Mouse (Mus musculus) cerebellum, adult 18-20 months (tissue): ENCODE data around the gene Hcn4.
A peak's percentile ranks its signal among the peaks of the same experiment; 100 is the strongest.

ENCODE experiments used
- DNase-seq, 2 experiments: peaks; one replicate each; pipeline ENCODE4 v3.0.0; 2021

Gene Hcn4

DNA sequence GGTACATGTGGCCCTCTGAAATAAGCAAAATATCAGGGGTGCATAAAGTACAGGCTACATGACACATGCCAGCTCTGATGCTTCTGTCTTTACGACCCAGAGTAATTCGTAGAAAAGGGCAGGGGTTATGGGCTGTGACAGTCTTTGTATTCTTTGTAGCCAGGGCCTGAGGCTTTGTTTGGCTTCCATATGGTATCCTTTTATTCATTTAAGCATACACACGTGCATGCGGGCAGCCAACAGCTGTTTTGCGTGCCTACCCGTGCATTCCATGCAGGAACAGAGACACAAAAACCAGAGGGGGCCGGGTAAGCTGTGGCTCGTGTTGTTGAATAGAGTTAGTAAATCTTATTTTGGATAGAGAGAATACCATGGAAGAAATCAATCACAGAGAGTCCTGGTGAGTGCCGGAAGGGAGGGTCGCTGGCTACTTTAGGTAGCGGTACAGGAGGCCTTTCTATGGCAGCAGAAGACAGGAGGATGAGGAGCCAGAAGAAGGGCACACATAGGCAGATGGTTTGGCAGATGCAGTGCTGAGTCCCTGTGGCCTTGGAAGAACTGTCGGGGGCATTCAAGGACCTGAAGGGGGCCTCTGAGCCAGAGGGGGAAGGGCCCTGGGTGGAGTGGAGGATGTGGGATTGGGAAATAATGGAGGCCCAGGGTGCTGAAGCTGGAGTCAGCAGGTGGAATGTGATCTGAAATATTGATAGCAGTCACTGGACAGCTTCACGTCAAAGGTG lies 26.5 kb downstream of the Hcn4 start:
- no peak for DNase-seq

DNA sequence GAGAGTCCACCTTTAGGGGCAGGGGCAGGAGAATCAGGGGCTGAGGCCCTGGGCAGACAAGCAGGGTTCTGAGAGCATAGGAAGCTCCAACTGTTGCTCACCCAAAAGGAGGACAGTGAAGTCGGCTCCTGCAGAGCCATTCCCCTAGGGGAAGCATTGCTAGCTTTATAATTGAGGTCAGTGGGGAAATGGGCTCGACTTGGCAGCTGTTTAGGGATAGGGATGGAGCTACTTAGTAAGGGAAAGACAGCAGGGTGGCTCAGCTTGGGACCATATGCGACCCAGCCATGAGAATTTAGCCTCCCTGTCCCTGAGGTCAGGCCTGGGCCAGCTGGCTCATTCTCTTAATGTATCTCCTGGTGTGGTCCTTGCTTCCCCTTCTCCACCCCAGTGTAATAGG lies 31.7 kb downstream of the Hcn4 start:
- DNase-seq, result no peak

DNA sequence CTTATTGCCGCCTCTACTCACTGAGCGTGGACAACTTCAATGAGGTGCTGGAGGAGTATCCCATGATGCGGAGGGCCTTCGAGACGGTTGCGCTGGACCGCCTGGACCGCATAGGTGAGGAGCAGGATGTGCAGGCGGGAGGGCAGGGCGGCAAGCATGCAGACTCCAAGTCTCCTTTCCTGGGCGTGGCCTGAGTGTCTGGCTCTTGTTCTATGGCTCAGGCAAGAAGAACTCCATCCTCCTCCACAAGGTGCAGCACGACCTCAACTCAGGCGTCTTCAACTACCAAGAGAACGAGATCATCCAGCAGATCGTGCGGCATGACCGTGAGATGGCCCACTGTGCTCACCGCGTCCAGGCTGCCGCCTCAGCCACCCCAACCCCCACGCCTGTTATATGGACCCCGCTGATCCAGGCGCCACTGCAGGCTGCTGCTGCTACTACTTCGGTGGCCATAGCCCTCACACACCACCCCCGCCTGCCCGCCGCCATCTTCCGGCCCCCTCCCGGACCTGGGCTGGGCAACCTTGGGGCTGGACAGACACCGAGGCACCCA lies 35.9 kb downstream of the Hcn4 start:
- no peak for DNase-seq

DNA sequence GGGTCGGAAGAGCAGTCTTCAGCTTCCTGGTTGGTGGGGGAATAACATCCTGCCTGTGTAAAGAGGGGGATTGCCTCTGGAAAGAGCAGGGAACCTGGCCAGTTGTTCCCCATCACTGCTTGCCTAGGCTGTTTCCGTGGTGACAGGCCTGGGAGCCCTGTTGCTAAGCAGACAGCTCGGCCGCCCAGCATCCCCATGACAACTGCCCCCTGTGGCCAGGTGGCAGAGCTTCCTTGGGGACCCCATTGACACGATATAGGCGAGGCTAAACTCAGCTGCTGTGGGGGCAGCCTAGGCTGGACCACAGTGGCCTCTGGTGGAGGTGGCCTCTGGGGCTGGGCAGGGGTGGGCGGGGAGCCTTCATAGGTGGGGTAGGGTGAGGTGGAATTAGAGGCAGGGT lies 40.6 kb downstream of the Hcn4 start:
- no peak for DNase-seq

DNA sequence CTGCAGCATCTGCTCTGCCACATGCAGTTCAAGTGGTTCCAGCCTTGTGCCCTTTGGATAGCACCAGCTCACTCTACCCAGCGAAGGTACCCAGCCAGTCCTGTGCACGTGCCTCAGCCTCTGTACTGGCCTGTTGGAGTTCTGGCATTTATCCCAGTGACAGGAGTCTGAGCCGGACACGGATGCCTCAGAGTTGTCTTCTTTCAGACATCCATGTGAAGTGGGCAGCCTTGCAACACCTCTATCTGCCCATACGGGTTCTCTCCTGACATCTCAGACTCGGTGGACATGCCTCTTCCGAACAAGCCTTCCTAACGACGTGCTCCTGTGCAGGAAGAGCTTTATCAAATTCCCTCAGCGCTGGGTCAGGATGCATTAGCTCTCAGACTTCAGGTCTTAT lies 47.9 kb downstream of the Hcn4 start:
- no peak for DNase-seq

DNA sequence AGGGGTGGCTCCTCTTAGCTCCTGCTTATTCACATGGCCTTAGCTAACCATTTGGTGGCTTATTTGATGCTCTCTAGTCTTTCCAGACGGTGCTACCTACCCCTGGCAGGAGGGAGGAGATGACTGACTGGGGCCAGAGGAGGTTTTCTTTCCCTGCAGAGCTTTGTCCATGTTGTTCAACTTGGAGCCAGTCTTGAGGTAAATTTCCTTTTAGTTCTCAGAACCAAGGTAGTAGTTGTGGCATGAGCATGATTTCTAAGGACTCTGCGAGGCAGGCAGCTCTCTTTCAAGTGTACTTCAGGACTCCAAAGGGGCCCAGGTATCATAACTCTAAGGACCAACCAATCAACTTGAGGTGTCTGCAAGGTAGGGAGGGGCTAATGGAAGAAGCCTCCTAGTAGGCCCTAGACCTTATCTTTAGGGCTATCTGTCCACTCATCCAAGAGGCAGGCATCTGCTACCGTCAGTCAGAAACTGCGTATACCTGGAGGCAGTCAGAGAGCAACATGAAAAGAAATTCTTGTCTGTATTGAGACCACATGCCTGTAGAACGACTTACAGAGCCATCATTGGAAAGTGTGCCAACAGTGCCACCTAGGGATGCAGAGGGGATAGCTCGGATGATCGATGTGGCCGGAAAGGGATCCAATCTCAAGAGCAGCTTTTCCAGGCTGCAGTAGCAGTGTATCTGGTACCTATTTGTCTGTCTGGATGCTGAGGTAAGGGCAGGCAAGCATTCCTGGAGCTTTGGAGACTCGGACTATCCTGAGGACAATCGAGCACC lies 50.5 kb downstream of the Hcn4 start:
- DNase-seq, result peak; percentile 66 to 67

DNA sequence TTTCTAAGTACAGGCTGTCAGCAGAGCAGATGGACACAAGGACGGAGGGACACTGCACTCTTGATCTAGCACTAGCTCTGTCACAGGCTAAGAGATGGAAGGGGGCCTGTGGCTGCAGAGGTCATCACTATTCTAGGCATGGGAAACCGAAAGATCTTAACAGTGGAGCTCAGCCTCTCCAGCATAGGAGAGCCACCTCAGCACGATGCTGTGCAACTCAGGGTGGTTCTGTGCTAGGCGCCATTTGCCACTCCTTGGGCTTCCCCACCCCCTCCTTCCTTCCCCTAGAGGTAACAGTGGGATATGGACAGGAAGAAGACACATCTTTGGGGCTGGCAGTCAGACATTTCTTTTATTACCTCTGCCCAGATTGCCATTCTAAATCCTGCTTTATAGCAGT lies 51.1 kb downstream of the Hcn4 start:
- no peak for DNase-seq

DNA sequence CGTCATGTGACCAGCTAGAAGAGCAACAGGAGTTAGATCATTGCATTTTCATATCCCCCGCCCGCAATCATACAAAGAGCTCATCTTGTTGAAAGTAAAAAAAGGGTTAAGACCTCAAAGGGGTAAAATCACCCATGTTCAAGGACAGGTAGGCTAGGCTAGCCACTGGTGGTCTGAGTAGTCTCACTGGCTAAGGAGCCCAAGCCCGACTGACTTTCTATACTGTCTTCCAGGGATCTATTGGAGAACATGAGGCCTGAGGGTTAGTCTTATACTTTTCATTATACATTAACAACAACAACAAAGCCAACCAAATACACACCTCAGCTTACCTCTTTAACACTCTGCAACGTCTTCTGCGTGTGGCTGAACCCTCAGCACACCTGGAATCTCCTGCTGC lies 52.2 kb downstream of the Hcn4 start:
- DNase-seq, result no peak

DNA sequence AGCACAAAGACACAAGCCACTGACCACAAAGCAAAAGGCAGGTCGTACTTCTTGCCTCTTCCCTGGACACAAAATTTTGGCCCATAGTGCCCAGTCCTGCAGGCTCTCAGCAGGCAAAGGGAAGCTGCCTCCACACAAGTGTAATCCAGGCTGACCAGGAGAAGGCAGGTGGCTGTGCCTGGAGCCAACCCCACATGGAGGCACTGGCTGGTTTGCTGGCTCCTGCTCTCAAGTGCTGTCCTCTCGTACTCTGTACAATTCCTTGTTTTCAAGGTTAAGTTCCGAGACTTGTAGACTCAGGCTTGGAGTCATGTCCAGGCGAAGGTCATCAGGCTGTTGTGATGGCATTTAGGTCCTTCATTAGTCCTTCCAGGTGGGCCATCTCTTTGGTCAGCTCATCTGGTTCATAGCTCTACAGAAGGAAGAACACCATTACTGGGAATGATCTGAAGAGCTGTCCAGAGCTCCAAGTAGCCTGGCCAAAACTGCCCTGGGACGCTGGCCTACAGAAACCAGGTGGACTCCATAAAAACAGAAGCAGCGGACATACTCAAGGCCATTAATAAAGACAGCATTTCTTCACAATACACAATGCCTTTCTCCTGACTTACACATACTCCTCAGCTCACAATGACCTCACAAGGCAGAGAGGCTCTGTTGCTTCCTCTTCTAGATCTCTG lies 53.9 kb downstream of the Hcn4 start:
- DNase-seq, result peak; percentile 78 to 88

DNA sequence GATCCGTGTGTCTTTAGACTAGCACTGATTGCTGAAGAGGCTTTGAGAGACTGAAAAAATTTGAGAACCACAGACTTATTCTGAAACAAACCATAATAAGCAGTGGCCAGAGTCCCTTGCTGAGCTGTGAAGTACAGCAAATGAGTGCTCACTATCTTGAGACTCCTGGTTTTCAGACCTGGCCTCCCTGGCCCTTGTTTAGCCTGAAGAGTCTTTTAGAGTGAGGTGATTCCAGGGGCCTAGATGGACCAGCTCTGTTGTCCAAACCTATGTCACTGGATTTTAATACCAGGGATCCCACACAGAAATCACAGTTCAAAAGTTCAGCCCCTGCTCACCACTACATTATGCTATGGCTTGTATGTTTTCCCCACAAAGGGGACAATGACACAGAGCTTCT lies 56.6 kb downstream of the Hcn4 start:
- DNase-seq, result no peak

DNA sequence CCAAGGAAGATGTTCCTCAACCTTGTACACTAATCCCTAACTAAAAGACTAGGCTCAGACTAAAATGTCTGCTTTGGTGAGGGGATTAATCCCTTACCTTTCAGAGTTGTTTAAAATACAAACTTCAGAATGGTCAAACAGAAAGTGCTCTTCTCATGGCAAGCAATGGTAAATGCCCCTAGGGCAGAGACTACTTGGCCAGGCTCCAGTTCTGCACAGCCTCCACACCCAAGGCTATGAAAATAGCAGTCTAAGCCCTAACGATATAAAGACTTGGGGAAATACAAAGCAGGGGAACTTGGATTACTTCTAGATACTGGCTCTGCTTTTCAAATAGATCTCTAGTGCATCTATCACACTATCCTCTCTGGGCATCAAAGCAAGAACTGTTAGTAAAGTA lies 59.5 kb downstream of the Hcn4 start:
- DNase-seq, result no peak

DNA sequence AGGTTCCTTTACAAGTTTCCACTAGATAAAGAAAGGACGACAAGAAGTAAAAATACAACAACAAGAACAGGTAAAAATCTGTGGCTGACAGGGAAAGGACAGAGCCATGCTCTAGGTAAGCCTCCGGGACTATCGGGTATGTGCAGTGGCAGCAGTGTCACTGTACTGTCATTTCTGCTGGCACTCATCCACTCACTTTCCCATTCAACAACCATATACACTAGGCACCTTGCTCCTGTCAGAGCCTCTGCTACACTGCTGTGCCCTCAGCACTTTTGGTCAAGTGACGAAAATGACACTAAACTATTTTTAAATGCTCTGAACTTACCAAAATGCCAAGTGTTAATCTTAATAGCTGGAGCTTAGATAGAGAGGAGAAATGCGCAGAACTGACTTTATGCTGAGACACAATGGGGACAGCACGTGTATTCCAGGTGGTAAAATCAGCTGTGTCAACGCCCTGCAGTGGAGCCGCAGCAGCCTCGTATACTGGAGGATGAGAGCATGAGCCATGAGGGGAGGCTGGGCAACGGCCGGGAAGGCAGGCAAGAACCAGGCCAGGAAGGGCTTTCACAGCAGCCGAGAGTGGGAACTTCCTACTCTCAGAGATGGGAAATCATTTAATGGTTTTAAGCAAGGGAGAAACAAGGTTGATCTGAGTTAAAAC lies 66.7 kb downstream of the Hcn4 start:
- no peak for DNase-seq

DNA sequence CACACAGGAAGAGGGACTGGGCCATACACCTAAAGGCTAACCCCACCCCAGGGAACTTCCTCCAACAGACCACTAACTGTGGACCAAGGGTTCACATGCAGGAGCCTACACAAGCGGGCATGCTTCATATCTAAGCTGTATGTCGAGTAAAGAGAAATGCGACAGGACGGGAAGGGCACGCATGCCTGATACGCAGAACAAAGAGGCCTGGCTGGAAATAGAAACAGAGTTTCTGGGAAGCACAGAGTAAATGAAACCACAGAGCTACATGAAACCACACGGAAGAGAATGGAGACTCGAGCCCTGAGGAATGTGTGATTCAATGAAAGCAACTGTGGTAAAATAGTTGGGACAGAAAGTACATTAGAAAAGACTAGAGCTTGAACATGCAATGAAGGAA lies 67.7 kb downstream of the Hcn4 start:
- DNase-seq, result no peak

DNA sequence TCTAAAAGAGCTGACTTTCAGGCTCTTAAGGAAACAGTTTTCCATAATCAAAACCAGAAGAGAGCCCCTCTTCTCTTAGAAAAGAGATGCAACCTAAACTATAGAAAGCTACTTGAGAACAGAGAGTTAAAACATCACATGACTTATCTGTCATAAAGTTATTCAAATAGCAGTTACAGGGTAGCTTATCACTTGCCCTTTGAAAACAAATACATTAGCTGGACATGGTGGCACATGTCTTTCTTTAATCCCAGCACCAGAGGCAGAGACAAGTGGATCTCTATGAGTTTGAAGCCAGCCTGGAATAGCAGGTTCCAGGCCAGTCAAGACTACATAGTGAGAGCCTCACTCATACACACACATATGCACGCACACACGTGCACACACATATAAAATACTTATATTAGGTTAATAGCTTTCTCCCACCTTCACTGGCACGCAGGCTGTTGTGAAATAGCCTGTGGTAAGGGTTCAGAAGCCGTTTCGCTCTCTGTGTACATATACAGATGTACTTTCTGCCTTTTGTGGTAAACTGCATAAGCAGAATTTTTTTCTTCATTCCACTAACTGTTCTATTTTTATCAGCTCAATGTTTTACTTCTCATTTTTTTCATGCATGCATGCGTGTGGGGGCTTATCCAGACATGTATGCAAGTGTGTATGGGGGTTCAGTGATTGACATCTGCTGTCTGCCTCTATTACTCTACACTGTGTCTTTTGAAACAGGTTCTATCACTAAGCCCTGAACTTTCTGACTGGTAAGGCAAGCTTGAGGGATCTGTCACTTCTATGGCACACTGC lies 68.8 kb downstream of the Hcn4 start:
- no peak for DNase-seq

DNA sequence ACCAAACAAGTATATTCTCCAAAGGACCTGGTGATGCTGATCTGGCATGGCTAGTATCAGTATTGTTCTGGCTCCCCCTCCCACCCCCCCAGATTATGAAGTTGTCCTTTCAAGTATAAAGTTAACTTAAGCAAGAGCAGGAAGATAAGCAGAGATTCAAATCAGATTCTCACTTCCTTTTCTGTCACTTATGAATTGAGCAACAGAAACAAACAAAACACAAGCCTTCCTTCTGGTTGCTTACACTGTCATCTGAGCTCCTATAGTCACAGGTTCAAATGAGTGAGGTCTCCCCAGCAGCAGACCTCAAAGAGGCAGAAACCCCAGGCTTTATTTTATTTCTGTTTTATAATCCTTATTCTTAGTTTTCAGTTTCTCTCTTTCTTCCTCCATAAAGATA lies 76.4 kb downstream of the Hcn4 start:
- no peak for DNase-seq

DNA sequence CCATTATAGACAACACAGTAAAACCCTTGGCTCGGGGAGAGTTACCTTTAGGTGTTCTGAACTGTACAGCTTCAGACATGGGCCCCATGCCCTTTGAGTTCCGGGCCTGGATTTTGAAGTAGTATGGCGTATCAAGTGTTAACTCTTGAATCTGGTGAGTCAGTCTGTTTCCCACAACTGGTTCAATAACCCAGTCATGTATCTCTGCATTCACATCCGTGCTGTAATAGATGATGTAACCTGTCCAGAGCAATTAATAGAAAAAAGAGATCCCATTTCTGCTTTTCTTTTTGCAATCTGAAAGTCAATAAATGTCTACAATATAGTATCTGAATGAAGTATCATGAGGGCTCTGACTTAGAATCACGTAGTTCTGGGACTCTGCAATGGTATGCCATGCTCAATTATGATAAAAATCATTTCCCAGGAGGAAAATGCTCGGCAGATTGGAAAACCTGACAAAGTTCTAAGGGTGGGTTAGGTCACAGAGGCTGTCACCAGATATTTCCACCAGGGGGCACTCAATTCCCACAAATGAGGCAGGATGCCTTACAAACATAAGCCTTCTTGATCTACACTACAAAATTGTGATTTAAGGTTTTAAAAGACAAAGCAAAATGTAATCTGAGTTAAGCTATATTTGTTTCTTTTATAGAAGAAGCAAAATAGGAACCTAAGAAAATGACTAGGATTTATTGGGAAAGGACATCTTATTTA lies 79.8 kb downstream of the Hcn4 start:
- DNase-seq, result peak; percentile 55 to 58
